Mouse (Mus musculus) ES-CJ7 (cell line): Measurements from ENCODE around the gene Gm20695.
A peak's percentile ranks its signal among the peaks of the same experiment; 100 is the strongest.
"Not testable (repeated sequence)": the region's sequence is repeated elsewhere in the genome, so short reads cannot be mapped to it uniquely, and the experiment has no call there.

Experiments
- DNase-seq: peaks from one replicate; pipeline ENCODE4 v3.0.0; 2011; ENCODE audit warnings: low read depth, low spot score

Gm20695 gene

DNA sequence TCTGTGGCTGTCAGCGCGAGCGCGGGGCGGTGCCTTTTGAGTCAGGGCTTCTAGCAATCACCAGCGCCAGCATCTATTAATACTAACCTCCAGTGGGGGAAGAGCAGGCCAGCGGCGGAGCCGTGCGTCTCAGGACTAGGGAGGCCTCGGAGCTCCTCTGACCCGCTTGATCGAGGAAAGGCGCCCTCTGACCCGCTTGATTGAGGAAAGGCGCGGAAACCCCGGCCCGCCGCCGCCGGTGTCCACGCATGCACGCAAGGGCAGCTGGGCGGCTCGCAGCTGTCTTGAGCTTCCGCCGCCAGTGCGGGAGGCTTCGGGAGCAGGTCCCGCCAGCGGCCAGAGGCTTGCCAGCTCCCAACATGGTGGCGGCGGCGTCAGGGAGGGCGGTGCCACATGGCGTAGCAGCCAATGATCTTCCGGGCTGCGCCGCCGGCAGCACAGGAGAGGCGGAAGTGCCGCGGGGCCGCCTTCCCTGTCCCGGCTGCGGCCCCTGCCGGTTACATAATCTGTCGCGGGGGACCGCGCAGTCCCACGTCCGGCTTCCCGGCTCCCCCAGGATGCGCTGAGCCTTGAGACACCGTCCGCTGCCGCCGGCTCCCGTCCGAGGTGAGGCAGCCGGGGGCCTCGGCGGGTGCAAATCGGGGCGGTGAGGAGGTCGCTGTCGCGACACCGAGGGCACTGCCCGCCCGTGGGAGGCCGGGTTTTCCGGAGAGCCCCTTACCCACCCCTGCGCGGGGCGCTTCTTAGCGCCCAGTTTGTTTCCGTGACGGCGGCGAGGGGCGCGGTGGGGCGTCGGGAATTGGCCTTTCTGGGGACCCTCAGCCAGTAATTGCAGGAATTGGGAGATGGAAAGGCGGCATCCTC lies at the start of gene Gm20695, which contains the start of gene Zfp597:
Gene Gm20695 (plus strand): TSS at position 448 of the 864 bp plus-strand sequence.
Gene Zfp597 (minus strand): TSS at position 361 of the 864 bp plus-strand sequence.
- peak; percentile 87 for DNase-seq

DNA sequence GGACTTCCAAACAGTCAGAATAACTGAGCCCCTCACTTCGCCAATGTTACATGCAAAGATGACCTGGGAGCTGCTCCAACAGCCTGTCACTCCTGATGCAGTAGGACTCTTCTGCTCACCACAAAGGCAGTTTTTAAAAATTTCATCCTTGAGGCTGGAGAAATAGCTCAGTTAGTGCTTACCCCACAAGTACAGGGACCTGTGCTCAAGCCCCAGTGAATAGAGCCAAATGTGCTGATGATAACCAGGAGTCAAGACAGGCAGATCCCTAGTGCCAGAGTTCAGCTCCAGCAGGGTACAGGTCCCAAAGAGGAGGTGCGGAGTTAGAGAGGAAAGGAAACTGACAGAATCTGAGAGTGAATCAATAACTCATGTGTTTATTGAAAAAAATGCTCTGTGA lies 49.0 kb upstream of the Gm20695 start:
- DNase-seq, result no peak

DNA sequence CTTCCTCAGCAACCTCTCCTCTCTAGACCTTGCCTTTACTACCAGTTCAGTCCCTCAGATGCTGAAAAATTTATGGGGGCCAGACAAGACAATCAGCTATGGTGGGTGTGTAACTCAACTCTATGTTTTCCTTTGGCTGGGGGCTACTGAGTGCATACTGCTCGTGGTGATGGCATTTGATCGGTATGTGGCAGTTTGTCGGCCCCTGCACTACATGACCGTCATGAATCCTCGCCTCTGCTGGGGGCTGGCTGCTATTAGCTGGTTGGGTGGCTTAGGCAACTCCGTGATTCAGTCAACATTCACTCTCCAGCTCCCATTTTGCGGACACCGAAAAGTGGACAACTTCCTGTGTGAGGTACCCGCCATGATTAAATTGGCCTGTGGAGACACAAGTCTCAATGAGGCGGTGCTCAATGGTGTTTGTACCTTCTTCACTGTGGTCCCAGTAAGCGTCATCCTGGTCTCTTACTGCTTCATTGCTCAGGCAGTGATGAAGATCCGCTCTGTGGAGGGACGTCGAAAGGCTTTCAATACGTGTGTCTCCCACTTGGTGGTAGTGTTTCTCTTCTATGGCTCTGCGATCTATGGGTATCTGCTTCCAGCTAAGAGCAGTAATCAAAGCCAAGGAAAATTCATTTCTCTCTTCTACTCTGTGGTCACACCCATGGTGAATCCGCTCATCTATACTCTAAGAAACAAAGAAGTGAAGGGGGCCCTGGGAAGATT lies 45.1 kb upstream of the Gm20695 start:
- peak; percentile 79 for DNase-seq

DNA sequence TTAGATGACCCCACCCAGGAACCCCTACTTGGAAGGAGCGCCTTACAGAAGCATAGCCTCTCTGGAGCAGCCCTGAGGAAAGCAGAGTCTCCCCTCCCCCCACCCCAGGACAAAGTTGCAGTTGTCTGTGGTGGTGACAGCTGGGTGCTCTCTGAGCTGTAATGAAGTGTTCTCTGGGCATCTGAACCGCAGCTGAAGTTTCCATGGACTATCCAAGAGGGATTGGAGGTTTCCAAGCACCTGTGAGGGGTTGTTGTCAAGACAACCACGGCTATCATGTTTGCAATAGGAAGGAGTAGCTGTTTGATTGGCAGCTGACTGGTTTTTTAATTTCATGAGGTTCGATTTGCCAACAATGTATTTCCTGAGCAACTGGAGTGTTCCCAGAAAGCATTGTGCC lies 41.5 kb upstream of the Gm20695 start:
- DNase-seq, result peak; percentile 38

DNA sequence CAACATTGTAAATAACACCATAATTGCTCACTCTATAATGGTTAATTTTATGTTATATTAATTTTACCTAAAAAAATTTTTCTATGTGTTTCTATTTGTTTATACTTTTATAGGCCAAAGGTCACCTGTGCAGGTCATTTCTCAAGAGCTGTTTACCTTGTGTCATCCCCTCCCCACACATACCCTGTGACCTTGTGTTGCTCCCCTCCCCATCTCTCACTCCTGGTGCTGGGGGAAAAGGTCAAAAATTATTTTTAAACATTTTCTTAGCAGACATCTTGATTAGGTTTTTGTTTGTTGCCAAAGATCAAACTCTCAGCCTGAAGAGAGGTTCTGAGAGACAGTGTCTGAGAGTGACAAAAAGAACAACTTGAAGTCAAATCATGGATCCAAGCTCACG lies 40.7 kb upstream of the Gm20695 start:
- DNase-seq, result no peak

DNA sequence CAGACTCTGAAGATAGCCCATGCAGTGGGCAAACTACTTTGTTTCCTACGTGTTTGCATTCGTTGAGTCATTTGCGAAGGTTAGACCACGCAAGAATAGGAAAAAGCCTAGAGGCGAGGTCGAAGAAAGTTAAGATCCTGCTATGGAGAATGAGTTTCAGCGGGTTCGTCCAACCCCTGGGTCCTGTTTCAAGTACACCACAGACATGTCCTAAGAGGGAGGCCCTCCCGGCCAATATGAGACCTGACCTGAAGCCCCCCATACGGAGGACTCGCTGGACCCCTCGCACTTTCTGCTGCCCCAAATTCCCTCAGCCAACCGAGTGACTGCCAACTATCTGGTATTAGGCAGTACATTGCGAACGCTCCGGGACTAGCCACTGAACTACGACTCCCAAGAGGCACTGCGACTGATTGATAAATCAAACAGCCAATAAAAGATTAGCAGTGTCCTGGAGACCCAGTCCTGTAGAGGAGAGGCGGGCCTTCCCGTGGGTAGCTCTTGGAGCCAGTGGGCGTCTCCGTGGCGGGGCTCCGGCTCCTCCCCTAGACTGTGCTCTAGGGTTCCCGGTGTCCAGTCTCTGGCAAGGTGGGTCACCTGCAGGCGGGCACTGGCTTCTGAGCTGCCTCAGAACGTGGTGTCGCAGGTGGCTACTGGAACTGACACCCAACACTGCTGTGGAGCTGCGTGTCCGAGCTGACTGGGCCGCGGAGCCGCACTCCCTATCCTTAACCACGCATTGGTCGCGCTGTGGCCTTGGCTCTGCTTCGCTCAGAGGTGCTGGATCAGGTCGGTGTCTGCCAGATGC lies 37.5 kb upstream of the Gm20695 start, which contains the start of gene Zfp174:
Gene Zfp174 (plus strand): TSS at position 558 of the 808 bp plus-strand sequence.
- peak; percentile 95 for DNase-seq

DNA sequence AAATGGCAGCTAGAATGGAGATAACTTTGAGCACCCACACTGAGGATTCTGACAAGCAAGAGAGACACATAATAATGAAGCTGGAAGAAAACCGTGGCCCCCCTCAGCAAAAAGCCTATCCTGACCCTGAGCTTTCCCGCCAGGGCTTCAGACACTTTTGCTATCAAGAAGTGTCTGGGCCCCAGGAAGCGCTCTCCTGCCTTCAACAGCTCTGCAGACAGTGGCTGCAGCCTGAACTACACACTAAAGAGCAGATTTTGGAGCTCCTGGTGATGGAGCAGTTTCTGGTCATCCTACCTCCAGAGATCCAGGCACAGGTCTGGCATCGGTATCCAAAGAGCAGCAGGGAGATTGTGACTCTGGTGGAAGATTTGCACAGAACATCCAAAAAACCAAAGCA lies 36.6 kb upstream of the Gm20695 start:
- peak; percentile 23 for DNase-seq

DNA sequence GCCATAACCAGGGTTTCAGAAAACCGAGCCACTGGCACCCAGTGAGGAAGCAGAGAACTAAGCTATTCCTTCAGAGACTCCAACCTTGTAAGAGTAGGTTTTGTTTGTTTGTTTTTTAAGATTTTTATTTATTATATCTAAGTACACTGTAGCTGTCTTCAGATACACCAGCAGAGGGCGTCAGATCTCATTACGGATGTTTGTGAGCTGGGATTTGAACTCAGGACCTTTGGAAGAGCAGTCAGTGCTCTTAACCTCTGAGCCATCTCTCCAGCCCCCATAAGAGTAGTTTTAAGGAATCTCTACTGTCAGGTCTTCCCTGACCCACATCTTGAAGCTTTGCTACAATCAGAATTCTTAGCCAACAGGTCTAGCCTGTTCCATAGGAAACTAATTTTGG lies 36.0 kb upstream of the Gm20695 start:
- no peak for DNase-seq

DNA sequence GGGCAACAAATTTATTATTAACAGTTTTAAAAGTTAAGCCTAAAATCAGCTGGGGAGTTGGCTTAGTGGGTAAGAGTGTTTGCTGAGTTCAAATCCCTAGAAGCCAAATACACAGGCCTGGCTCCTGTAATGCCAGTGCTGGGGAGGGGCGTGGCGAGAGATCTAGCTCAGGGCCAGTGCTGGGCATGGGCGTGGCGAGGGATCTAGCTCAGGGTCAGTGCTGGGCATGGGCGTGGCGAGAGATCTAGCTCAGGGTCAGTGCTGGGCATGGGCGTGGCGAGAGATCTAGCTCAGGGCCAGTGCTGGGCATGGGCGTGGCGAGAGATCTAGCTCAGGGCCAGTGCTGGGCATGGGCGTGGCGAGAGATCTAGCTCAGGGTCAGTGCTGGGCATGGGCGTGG lies 33.1 kb upstream of the Gm20695 start:
- not testable (repeated sequence) for DNase-seq

DNA sequence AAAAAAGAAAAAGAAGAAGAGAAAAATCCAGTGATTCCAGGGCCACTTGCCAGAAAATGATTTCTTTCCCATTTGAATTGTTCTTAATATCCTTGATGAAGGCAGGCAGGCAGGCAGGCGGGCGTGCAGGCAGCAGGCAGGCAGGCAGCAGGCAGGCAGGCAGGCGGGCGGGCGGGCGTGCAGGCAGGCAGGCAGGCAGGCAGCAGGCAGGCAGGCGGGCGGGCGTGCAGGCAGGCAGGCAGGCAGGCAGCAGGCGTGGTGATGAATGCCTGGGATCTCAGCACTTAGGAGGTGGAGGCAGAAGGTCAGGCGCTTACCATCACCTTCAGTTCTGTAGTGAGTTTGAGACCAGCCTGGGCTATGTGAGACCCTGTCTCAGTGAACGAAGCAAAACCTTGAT lies 31.9 kb upstream of the Gm20695 start:
- no peak for DNase-seq

DNA sequence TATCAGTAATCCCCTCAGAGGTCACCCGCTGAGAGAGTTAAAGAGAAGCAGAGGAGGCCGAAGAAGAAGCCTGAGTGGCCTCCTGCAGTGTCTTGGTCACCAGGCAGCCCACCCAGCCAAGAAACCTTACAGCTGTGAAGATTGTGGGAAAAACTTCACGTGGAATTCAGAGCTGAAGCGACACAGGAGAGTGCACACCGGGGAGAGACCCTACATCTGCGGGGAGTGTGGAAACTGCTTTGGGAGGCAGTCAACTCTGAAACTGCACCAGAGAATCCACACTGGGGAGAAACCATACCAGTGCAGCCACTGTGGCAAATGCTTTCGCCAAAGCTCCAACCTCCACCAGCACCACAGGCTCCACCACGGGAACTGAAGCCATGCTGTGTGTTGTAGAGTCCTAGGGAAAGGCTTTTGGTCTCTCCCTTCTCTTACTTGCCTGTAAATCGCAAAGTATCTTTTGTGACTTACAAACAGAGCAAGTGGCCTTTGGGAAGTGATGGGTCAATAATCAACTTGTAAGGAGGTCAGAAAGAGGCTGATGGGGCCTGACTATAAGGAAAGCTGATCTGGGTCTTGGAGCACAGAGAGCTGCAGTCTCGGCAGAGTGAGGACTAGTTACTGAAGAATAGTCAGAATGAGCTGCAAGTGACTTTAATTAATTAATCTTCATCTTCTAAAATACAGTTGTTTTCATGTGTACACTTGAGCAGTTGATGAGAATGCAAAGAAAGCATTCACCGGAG lies 29.8 kb upstream of the Gm20695 start:
- DNase-seq, result no peak

DNA sequence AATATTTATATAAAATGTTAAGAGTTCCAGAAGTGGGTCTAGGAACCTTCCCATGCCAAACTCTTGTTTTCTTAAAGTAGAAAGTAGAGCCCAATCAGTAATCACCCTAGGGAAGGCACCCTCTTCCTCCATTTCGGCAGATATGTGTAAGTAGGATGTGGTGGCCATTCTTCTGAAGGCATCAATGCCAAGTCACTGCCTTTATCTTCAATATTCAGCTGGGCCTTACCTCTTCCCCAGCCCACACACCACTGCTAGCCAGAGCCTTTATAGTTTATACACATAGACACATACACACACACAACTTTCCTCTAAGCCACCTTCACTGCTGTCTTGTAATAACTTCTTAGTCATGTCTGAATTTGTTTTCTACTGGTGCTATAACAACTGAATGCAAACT lies 28.7 kb upstream of the Gm20695 start:
- no peak for DNase-seq

DNA sequence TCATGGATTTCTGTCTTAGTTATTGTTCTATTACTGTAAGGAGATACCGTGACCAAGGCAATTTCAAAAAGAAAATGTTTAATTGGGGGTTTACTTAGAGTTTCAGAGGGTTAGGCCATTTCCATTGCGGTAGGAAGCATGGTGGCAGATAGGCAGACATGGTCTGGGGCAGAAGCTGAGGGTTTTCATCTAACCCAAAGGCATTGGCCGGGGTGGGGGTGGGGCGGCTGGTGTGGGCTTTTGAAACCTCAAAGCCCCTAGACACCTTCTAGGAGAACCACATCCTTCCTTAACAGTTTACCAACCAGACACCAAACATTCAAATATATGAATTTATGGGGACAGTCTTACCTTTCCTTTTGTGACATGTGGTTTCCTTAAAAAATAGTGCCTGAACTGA lies 25.2 kb upstream of the Gm20695 start:
- no peak for DNase-seq

DNA sequence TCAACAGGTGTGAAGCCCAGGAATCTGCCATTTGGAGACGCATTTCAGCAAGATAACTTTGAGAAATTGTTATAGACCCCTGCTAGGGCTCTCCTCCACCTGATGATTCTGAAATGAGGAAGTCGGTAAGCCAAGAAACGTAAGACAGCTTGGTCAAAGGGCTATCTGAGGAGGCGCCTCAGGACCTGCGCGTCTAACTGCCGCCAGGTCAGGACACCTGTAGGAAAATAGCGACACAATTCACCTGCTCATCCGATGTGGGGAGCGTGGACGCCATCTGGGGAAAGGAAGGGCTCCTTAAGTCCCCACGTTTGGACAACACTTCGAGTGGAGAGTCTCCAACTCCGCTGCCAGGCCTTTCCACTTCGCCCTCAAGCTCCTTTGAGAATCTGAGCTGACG lies 12.6 kb upstream of the Gm20695 start:
- no peak for DNase-seq

DNA sequence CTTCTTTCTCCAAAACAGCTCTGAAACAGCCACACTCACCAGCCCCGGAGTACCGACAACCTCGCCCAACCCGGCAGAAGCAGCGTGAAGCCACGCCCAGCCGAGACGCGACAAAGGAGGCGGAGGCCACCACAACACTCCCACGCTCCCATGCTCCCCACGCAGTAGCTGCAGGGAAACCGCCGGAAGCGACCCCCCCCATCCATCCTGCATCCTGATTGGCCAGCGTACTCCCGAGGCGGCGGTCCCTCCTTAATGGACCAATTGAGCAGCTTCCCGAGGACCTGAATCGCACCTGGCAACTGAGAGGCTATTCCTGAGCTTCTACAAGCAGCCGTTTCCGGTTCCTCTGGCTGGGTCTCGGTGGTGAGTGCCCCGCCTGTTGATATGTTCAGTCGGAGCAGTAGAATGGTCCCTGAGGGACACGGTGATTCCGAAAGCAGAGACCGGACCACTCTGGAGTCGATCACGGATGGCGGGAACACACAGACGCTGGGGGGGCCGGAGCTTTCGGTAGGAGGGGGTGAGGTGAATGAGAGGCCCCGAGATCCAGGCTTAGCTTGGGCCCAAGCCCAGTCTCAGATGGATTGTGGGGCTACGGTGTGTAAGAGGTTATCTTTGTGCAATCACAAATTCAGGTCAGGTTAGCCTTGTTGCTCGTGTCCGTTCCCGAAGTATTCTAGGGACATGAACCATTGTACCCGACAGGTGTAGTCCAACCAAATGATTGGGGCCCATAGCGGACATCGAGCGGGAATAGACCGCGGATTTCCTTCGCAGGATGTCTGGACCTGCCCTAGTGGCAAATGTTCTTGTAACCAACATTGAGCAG lies 12.0 kb upstream of the Gm20695 start, which contains the start of gene Naa60:
Gene Naa60 (plus strand): TSS at position 160 of the 832 bp plus-strand sequence.
- DNase-seq, result peak; percentile 97

DNA sequence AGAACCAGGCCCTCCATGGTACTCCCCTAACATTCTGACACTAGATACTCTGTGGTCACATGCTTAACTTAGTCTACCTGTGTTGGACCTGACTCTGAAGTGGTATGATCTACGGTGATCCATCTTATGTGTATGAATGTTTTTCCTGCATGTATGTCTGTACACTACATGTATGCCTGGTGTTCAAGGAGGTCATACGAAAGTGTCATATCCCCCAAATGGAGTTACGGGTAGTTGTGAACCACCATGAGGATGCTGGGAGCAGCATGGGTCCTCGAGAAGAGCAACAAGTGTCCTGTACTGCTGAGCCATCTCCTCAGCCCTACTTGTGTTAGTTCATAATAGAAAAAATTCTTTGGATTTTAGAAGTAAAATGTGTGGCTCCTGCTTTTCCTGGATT lies 8.1 kb upstream of the Gm20695 start:
- no peak for DNase-seq

DNA sequence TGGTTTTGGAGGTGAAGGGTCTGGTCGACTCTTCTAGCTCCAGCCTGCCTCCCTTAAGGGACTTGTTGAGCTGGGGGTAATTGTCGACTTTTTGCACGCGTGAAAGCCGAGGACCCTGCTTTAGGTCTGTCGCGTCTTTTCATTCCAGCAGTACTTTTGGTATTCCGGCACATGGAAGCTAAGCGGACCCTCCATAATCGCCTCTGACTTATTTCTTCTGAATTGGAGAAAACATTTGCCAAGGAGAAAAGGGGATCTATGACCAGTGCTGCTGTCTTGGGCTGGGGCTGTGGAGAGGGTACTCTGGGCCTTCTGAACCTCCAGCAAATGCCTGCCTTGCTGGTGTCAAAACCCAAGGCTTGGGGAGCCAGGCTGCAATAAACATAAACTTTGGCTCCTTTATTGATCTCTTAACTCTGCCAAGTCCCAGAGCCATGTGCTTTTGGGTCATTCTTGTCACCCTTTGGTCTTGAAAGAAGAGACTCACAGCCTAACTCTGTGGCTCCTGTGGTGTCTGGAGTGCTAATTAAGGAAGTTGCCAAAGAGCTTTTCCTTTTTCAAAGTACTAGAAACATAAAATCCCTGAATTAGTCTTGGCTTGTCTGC lies 720 bp downstream of the Gm20695 start:
- no peak for DNase-seq

DNA sequence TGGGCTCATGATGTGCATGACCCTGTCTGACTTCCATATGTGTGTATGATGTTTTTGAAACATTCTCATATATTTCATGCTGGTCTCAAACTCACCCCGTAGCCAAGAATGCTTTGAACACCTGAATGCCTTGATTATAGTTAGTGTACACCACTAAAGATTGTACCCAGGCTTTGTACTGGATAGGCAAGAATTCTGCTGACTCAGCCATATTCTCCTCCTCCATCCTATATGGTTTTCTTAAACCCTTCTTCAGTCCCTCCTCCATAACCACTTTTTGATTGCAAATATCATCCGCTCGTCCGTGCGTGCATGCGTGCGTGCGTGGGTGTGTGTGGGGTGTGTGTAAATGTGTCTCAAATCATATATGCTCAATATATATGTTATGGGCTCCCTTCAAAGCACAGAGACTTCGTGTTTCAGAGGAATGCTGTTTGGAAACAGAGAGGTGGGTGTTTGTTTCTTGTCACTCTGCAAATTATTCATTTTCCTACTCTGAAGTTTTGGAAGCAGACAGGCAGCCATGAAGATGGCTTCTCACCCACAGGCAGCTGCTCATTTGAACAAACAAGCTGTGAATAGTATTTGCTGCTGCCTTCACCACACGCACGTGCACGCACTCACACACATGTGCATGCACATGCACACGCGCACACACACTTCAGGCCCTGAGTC lies 7.3 kb downstream of the Gm20695 start:
- no peak for DNase-seq

DNA sequence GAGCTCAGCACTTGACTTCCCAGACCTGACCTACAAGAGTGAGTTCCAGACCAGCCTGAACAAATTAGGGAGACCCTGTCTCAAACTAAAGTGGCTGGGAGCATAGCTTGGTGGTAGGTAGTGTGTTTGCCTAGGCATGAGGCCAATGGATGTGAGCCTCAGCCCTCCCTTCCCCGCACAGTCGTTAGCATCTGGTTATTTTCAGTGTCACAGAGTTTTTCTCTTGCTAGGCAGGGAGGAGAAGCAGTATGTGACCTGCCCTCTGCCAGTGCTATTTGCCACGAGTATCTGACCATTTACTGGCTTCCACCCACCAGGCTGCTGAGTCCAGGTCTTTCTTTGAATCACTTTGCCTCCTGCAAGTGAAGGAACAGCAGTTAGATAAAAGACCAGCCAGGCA lies 9.3 kb downstream of the Gm20695 start:
- DNase-seq, result no peak
